Mouse (Mus musculus) gastrocnemius, postnatal 14 days (tissue): Measurements from ENCODE around the gene 2310007B03Rik. TPM values are rescaled to one million over a fixed set of nuclear protein-coding genes. Genes with fewer than 3 reads are reported as not detected.

Experiments used
- DNase-seq: peaks from one replicate; pipeline ENCODE4 v3.0.0; 2021; ENCODE audit warnings: mixed read lengths
- intact Hi-C: fragments of 180-260 bp; cut with DNase I; formaldehyde crosslinking; loops from one replicate; pipeline ENCODE4 v1.15.1; 2025; ENCODE audit warnings: low total_unique reads
- total RNA-seq, 2 experiments: library from RNA; stranded (reverse); gene quantifications; 2 replicates each; pipeline ENCODE4 v1.2.3; 2021

2310007B03Rik gene
- total RNA-seq, 2 experiments from 2014 or later: not detected

DNA sequence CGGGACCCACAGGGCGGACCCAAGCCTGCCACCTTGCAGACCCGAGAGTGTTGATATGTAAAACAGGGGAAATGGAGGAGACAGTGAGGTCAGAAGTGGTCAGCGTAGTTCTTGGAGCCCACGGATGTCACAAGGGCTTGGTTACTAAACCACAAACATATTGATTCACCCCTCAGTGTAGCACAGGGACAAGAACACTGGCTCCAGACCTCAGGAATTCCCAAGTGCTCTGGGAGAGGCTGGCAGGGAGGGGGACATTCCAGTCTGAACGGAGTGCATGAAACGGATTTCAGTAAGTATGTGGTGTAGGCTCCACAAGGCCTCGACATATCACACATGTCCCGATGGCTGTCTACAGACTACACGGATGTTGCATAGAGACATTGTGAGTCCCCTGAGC is 1.2 kb upstream of the 2310007B03Rik start:
- DNase-seq: no peak
- intact Hi-C loops: no loop called here

DNA sequence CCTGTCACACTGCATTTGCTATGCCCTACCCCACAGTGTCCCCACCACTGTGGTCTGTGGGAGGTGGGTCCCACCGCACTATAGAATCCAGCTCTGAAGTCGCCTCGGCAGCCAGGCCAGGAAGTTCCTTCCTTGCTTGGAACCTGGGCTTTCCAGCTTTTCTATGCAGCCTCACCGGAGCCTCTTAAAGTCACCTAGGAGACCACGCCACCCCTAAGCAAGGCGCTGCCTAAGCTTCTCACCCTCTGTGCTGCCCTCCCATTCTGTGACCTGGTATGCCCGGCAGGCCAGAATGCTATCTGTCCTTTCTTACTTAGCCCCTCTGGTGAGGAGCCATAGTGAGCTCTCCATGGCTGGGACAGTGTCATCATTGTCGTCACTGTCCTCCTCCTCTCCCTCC is 602 bp upstream of the 2310007B03Rik start:
- DNase-seq: no peak
- intact Hi-C loops: no loop called here

DNA sequence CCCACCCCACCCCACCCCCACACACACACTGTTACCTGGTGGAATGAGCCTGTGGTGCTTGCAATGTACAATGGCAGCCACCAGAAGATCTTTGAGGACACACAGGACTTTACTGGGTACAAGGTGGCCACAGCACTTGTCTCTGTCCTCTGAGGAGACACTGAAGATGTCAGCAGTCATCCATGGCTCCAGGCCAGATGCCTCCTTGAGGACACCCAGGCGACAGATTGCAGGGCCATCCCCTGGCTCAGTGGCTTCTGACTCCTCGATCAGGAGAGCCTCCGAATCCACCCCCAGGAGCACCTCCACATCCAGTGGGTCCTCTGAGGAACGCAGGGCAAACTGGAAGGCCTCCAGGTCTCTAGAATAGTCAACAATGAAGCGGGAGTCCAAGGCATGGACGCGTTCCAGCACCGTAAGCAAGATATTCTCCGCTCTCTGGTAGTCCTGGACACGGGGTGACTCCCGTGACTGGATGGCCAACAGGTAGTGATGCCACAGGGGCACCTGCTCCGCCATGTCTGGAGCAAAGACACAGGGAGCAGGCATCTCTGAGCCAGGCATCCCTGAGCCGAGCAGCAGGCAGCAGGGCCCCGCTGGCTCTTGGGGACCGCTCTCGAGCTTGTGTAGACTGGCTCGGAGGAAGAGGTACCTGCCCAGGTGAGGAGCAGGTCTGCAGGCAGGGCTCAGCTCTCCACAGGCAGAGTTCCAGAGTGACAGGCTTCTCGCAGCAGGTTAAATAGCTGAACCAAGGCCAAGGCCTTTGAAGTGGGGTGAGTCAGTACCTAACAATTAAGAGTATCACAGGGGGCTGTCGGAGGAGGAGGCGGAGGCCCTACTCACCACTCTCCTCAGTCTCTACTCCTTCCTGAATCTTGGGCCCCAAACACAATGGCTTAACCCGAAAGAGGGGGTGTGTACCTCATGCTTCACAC is 915 bp downstream of the 2310007B03Rik start:
- intact Hi-C loops: no loop called here

DNA sequence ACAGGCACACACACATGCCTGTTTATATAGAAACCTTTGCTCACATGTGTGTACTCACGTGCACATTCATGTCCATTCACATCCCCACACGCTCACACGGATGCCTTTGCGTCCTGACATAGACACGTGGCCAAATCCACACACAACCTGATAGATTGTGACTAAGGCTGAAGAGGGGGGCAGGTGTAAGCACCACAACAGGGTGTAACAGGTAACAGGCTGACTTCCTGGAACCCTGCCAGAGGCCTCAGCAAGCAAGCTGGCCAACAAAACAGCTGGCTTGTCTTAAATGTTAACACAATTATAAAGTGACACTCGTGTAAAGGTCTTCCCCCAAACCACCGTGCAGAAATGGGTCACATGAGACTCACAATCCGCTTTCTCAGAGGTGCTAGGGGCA is 1.8 kb downstream of the 2310007B03Rik start:
- DNase-seq: no peak
- intact Hi-C loops: no loop called here

More for the DNA sequence above, 915 bp downstream of the 2310007B03Rik start:
- no peak for DNase-seq

DNA sequence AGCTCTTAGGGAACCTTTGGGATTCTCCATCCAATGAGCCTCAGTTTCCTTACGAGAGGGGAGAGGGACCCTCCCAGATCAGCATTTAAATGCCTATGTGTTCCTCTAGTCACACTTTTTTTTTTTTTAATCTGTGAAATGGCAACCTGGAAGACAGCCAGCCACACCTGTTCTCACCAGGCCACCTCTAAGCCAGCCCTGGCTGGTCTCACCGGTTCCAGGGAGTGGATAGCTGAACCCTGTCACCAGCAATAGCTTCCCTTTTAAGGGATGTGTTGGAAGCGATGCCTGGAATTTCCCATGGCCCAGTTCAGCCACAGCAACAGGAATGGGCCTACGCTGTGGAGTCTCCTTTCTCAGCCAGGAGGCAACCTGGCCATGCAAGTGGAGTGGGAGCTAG is 3.2 kb downstream of the 2310007B03Rik start:
- DNase-seq: no peak
- intact Hi-C loops: no loop called here

DNA sequence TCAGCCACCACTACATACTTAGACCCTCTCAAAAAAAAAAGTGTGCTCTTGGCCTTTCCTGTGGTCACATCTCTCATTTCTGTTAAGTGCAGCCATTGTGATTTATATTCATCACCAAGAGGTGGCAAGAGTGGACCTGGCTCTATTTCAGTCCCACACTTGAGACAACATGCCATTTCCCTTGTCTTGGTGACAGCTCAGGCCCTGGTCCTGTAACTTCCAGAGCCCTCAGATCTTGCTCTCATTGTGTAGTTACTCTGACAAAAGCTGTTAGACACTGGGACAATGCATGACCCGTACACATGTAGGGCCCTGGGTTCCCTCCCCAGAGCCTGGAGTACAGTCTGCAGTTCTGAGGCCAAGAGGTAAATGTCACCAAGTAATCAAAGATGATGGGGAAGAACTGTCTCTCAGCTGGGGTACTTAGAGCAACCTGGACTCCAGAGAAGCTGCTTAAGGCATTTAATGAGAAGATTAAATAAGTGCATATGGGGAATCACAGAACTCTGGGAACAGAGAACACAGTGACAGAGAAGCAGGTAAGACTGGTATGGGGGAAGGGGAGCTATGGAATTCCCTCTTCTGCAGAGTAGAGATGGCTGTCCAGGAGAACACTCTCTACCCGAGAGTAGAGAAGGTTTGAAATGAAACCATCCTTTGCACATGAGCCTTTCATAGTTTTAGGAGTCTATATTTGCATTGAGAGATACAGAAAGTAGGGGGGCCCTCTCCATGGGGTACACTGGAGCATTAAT is 9.7 kb downstream of the 2310007B03Rik start:
- intact Hi-C loops: no loop called here
- DNase-seq: no peak

DNA sequence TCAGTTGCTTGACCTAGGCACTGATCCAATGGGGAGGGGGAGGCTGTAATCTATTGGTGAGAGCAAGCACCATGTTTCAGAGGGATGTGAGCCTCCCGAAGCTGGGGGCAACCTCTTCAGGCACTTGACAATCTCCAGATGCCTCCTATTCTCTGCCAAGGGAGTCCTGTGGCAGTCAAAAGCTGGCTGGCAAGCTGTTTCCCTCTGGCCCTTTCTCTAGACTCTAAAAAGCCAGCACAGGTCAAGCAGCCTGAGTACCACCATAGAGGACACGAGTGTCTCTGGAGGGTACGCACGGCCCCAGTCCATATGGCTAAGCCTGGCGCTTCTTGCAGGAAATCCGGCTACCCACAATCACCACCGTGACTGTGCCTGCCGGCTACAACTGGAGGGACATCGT is 16.6 kb downstream of the 2310007B03Rik start:
- intact Hi-C loops: no loop called here
- DNase-seq: no peak

DNA sequence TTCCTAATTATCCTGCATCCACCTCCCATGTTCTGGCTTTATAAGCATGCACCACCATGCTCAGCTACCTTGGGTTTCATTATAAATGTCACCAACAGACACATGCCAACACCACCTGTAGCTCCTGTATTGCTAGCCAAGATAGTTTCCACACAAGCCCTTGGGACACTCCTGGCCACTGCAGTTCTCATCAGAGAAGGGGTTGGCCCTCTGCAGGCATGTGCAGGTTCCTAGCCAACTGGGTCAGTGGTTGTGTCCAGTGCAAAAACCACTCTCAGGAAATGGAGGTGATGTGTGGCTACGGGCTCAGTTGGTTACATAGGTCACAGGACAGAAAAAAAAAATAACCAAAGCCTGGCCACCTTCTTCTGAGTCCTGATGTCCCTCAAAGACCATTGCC is 17.9 kb downstream of the 2310007B03Rik start:
- no peak for DNase-seq
- intact Hi-C loops: no loop called here

DNA sequence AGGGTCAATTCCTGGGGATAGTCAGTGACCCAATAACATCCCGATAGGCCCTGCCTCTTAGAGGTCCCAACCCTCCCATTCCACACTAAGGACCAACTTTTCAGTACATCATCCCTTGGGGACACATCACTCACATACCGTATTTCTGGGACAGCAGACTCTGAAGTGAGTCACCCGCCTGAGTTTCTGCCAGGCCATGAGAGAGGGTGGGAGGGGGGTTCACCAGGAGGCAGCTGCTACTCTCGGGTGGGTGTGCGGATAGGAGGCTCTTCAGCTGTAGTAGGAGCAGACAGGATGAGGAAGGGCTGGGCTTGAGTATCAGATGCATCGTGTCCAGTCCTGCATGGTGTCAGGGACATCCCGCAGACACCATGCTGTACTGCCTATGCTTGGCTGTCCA is 21.0 kb downstream of the 2310007B03Rik start:
- intact Hi-C loops: no loop called here
- DNase-seq: peak; percentile 56

DNA sequence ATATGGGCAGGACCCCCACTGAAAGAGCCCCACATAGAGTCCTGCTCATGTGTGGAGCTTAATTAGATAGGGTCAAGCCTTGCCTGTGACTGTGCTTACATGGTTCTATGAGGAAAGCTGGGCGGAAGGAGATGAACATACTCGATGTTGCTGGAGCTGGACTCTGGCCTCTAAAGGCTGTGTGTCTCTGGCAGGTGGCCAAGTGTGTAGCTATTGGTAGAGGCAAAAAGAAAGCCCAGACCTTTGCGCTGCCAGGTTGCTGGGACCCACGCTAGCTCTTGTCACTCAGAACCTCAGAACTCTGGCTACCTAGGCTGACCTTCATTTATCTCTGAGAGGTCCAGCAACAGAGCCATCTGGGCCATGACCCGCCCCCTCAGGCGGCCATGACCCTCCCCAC is 22.2 kb downstream of the 2310007B03Rik start:
- intact Hi-C loops: no loop called here
- DNase-seq: no peak

DNA sequence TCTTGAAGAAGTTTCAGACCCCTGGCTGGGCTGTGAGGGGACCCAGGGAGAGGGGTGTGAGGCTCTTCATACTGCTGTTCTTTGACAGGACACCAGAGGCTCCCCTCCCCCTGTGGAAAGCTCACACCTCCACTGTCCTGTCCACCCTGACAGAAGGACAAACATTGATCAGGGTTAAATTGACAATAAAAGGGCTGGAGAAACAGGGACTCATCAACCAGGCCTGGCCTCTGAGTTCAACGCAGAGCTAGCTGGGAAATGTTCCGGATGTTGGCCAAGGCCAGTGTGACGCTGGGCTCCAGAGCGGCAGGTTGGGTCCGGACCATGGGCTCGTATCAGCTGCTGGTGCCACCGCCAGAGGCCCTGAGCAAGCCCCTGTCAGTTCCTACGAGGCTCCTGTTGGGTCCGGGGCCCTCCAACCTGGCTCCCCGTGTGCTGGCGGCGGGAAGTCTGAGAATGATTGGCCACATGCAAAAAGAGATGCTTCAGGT is 25.7 kb downstream of the 2310007B03Rik start, which contains the start of gene Agxt:
Gene Agxt (plus strand): TSS at position 205 of the 491 bp plus-strand sequence.
- DNase-seq: no peak
- intact Hi-C loops: no loop called here

DNA sequence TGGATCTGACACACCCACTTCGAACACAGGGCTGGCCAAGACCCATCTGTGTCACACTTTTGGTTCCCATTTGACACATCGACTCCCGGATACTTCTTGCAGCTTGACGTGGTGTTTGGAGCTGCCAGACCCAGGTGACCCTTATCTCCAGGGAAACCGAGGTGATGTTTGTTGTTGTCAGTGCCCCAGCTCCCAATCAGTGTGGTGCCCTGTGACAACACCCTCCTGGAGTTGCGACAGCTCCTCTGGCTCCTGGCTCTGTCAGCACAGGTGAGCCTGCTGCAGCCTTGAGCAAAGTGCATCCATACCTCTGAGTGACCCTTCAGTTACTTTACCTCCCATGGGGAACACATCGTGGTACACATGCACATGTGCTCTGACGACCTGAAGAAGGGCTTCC is 28.1 kb downstream of the 2310007B03Rik start:
- intact Hi-C loops: no loop called here
- no peak for DNase-seq

DNA sequence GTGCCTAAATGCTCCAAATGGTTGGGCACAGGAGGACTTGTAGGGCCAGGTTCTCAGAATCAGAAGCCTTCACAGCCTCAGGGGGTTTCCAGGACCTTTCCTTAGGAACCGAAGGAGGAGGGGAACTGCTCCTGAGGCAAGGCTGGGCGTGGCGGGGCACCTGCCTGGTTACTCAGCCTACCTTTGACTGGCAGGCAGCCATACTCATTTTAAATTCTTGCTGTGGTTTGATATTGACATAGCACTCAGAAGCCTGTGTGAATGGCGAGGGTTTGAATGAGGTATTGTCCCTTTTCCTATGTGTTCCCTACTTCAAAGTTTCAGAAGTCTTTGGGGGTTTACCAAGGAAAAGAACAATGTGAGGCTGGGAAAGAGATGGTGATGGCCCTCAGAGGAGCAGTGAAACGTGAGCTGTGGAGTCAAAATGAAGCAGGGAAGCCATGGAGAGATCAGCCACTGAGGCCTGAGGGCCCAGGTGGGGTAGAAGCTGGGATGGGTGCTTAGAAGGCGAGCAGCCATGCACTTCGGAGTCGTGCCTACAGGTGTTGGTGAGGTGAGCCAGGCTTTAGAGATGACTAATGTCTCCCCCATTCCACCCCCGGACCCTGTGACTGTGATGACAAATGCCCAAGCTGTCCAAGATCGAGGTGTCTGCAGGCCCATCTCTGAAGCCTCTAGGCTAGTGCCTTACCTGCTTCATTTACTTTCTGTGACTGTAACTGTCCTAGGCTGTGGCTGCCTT is 30.3 kb downstream of the 2310007B03Rik start:
- intact Hi-C loops: no loop called here
- DNase-seq: no peak

DNA sequence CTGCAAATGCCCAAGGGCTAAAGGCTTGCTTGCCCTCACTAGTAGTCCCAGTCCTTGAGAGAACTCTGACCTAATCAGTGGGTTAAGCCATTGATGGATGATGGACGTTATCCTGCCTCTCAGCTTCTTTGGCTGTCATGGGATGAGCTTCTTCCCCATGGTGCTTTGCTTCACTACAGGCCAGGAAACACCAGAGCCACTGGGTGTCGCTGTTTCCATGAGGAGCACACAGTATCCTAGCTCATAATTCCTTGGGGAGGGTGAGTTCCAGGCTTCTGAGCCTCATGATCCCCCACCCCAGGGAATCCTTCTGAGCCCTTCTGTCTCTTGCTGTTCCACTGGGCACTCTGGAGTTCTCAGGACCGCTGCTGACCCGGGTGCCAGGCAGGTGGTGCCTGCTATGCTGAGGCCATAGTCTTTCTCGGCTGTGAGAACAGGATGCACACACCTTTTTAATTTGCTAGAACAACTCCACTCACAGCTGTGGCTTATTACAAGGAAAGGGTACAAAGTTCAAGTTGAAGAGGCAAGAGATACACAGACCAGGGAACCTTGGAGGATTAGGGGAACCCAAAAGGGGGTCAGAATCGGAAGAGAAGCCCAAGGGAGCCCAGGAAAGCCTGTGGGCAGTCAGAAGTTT is 31.9 kb downstream of the 2310007B03Rik start:
- DNase-seq: peak; percentile 53
- intact Hi-C loops: no loop called here

DNA sequence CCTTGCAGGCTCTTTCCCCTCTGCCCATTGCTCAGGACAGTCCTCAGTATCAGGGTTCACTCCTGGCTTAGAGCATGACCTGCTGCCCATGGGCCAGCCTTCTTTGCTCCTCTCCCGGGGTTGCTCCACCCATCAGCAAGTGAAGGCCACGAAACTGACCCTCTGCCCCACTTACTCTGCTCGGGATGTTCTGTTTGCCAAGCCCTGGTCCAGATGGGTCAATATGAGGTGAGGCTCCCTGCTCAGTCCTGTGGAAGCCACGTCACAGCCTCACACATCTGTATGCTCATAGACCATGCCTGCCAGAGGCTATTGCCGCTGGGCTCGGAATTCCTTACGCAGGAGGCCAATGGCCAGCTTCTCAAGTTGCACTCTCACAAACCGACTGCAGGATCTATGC is 32.5 kb downstream of the 2310007B03Rik start:
- intact Hi-C loops: no loop called here
- DNase-seq: no peak

DNA sequence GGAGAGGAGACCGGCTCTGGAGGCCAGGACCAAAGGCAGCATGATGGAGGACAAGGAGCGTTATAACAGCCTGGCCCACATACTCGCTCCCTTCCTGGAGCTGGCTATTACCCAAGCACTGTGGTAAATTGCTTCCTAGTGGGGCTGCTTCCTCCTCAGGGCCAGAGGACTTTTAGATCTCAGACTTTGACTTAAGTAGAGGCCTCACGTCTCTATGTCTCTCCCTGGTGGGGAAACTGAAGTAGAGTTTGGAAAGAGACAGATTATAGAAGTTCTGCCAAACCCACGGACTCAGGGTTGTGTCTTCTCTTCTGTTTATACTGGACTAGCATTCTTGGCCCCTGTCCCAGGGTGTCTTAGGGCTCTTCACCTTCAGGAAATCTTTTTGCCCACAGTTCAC is 35.5 kb downstream of the 2310007B03Rik start:
- DNase-seq: no peak
- intact Hi-C loops: no loop called here

DNA sequence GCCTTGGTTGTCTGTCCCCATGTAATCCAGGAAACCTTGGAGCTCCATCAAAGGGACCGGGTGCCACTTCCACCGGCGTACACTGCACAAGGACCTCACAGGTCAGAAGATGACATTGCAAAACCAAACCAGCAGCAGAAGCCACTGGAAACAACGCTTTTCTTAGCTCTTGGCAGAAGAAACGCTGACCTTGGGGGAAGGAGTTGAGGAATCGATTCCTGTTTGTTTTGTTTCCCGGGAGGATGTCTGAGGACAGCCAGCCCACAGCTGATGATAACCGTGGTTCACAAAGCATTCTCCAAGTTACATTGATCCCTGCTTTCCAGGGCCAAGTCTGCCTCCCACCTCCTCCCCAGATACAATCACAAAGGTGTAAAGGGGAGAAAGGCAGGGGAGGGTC is 36.7 kb downstream of the 2310007B03Rik start:
- DNase-seq: no peak

DNA sequence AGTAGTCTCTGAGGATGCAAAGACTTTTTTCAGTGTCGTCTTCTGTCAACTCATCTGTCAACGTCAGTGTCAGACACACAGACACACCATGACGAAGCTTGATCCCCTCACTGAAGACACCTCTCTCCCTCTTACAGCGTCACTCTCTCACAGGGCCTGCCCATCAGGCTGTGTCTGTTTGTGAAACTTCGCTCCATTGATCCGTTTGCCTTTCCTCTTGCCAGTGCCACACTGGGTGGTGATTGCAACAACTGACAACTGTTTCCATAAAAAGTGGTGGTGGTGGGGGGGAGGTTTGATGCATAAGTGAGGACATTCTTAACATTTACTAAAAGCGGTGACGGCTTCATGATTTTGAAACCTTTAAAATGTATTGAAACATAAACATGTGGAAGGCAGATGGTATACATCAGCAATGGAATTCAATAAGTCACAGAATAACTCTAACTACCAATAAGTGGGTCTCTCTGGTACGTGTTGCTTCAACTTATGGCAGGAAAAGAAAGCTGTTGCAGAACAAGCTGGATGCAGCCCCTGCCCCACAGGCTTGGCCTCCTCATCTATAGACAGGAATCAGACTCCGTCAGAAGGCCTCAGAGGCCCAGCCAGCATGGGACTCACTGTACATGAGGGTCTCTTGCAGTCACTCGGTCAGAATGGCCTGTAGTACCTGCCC is 37.4 kb downstream of the 2310007B03Rik start:
- no peak for DNase-seq
- intact Hi-C loops: no loop called here

More for the DNA sequence above, 36.7 kb downstream of the 2310007B03Rik start:
- intact Hi-C loops: no loop called here

DNA sequence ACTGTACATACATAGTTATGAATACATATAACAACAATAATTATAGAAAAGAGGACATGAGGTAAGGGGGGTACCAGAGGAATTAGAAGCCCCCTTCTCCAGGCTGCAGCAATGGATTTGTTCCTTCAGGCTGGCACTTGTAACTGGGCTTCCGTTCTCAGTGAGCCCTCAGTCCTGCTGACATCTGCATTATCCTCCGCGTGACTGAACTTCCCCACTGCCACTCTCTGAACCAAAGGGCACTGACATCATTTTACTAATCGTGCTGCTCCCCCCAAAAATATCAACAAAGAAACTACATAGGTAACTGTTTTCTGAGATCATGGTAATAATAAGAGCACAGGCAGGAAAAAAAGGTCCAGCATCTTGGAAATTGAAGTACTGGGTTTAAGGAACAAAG is 41.9 kb downstream of the 2310007B03Rik start:
- intact Hi-C loops: no loop called here
- DNase-seq: no peak
